Mouse (Mus musculus): ENCODE measurements around the gene Dnhd1. TPM values are rescaled to one million over a fixed set of nuclear protein-coding genes. Genes with fewer than 3 reads are reported as not detected.

Dnhd1 gene
- total and polyA plus RNA-seq, 3 experiments: 0.02 to 2.2 (median 2.1) TPM

DNA sequence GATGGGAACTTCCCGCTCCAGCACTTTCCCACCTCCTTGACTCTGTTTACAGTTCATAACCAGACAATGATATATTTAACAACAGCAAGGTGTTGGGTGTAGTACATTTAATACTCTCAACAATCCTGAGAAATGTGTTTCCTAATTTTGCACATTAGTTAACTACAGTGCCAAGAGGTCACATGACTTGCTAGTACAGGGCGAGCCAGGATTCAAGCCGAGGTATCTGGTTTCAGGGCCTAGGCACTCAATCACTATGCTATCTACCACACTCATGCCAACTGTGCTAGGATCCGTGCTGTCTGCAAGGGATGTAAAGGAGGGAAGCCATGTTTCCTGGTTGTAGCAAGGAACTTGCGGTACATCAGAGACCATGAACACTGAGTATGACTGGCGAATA, 34.1 kb upstream of the Dnhd1 start:
- no peak for TF ChIP-seq POLR2AphosphoS5 (IDR thresholded peaks at IDR 0.05; ENCODE audit: insufficient replicate concordance, low read depth, low read length)
- Histone ChIP-seq H3K9me3 (replicated peaks) (no peaks in the 10 kb centered on the region), H3K4me1 (ENCODE audit: insufficient read depth, low read depth, low read length) (no peaks in the 10 kb centered on the region), H3K27me3 (ENCODE audit: insufficient read depth, low read length) (no peaks in the 10 kb centered on the region), H3K4me3 (ENCODE audit: low read depth, low read length) (no peak overlapping the region), H3K36me3 (replicated peaks) (peaks cover 78% of the 10 kb centered on the region)
- ATAC-seq (ENCODE audit: extremely low read depth, insufficient number of reproducible peaks, low FRiP score, poor library complexity, severe bottlenecking) (no peak), DNase-seq (ENCODE audit: low spot score) (no peak)

DNA sequence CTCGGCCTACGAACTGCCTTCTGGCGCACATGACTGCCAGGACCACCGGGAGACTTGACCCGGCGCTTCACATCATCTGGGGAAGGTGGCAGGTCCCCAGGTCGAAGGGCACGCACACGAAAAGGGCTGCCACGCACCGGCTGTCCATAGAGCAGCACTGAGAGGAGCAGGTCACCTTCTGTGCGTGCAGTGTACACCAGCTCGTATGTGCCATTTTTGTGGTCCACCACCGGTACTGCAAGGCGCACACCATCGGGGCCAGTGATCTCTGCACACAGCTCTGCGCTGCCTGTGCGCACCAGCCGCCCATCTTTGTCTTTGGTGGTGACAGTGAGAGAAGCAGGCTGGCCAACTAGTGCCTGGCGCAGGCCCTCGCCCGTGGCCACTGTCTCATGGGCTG, 32.8 kb upstream of the Dnhd1 start:
- Histone ChIP-seq H3K27me3 (ENCODE audit: insufficient read depth, low read length) (no peaks in the 10 kb centered on the region), H3K36me3 (replicated peaks) (peaks cover 76% of the 10 kb centered on the region), H3K9me3 (replicated peaks) (no peaks in the 10 kb centered on the region), H3K4me3 (ENCODE audit: low read depth, low read length) (no peak overlapping the region), H3K4me1 (ENCODE audit: insufficient read depth, low read depth, low read length) (no peaks in the 10 kb centered on the region)
- TF ChIP-seq TAL1 (conservative IDR thresholded peaks at IDR 0.05; ENCODE audit: low read depth, low read length): no peak
- no peak for TF ChIP-seq POLR2AphosphoS5 (IDR thresholded peaks at IDR 0.05; ENCODE audit: insufficient replicate concordance, low read depth, low read length)
- TF ChIP-seq GATA2 (IDR thresholded peaks at IDR 0.05; ENCODE audit: borderline replicate concordance, low read depth, low read length): no peak
- TF ChIP-seq CTCF (IDR thresholded peaks at IDR 0.05; ENCODE audit: low read depth, low read length): no peak
- TF ChIP-seq GATA1 (IDR thresholded peaks at IDR 0.05; ENCODE audit: borderline replicate concordance, low read length): no peak
- DNase-seq (ENCODE audit: low spot score) (no peak), ATAC-seq (ENCODE audit: extremely low read depth, insufficient number of reproducible peaks, low FRiP score, poor library complexity, severe bottlenecking) (no peak)

DNA sequence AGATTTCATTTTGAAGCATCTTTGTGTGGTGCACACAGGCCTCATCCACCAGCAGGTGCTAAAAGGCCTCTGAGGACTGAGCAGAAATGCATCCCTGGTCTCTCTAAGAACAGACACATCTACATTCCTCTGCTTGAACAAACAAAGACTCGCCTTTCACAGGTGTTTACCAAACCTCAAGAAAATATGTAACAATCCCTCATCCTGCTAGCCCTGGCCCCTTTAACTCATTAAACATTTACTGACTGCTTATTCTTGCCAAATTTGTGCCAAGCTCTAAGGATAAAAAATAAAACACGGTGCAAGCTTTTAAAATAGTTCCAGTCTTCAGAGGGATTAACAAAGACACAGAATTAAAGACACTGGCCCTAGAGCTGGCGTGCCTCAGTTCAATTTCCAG, 30.9 kb upstream of the Dnhd1 start:
- Histone ChIP-seq H3K4me1 (ENCODE audit: insufficient read depth, low read depth, low read length) (no peaks in the 10 kb centered on the region), H3K4me3 (ENCODE audit: low read depth, low read length) (no peak overlapping the region), H3K9me3 (replicated peaks) (no peaks in the 10 kb centered on the region), H3K36me3 (replicated peaks) (peaks cover 75% of the 10 kb centered on the region), H3K27me3 (ENCODE audit: insufficient read depth, low read length) (no peaks in the 10 kb centered on the region)
- no peak for DNase-seq (ENCODE audit: low spot score)
- ATAC-seq (ENCODE audit: extremely low read depth, insufficient number of reproducible peaks, low FRiP score, poor library complexity, severe bottlenecking): no peak
- no peak for TF ChIP-seq TAL1 (conservative IDR thresholded peaks at IDR 0.05; ENCODE audit: low read depth, low read length)

DNA sequence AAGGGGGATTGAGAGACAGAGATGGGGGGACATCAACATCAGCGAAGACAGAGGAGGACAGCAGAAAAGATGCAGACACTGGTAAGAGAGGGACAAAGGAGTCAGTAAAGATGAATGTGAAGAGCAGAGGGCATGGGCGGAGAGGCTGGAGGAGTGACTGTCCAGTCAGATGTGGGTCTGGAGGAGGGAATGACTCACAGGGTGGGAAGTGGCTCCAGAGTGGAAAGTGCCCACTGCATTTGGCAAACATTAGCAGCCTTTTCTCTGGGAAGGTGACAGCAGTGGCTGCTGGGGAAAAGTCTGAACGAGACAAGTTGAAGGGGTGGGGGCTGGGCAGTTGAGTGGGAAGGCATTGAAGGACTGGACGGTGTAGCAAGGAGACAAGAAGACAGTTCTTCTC, 29.6 kb upstream of the Dnhd1 start:
- Histone ChIP-seq H3K4me3 (ENCODE audit: low read depth, low read length) (no peak overlapping the region), H3K36me3 (replicated peaks) (peaks cover 72% of the 10 kb centered on the region), H3K4me1 (ENCODE audit: insufficient read depth, low read depth, low read length) (no peaks in the 10 kb centered on the region), H3K27me3 (ENCODE audit: insufficient read depth, low read length) (no peaks in the 10 kb centered on the region), H3K9me3 (replicated peaks) (no peaks in the 10 kb centered on the region)
- no peak for TF ChIP-seq GATA1 (IDR thresholded peaks at IDR 0.05; ENCODE audit: borderline replicate concordance, low read length)
- TF ChIP-seq CTCF (IDR thresholded peaks at IDR 0.05; ENCODE audit: low read depth, low read length): no peak
- TF ChIP-seq GATA2 (IDR thresholded peaks at IDR 0.05; ENCODE audit: borderline replicate concordance, low read depth, low read length): no peak
- TF ChIP-seq TAL1 (conservative IDR thresholded peaks at IDR 0.05; ENCODE audit: low read depth, low read length): no peak
- TF ChIP-seq POLR2AphosphoS5 (IDR thresholded peaks at IDR 0.05; ENCODE audit: insufficient replicate concordance, low read depth, low read length): no peak
- ATAC-seq (ENCODE audit: extremely low read depth, insufficient number of reproducible peaks, low FRiP score, poor library complexity, severe bottlenecking) (no peak), DNase-seq (ENCODE audit: low spot score) (no peak)

DNA sequence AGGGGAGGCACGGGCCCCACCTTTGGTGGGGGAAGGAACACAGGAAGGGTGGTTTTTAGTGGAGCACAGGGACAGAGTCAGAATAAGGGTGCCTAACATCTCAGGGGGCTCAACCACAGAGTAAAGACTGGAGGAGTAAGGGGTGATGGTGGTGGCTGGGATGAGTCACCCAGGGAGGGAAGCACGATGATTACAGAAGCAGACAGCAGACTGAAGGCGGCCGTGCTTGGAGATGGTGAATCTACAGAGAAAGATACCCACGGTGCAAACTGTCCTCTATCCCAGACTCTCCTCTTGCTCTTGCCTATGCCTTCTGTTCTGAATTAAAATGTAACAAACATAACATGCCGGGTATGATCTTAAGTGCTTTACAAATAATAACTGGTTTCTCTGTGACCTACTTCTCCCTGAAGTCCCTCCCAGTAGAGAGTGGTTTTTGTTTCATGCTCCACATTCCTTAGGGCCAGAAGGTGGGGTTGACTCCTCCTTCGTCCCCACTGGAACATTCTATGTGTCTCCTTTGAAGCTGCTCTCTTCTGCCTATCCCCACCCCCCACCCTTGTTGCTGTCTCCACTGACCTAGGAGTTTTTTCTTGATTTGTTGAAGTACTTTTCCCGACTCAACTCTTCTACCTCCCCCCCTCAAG, 28.9 kb upstream of the Dnhd1 start:
- no peak for ATAC-seq (ENCODE audit: extremely low read depth, insufficient number of reproducible peaks, low FRiP score, poor library complexity, severe bottlenecking)
- no peak for DNase-seq (ENCODE audit: low spot score)
- H3K4me3 ChIP-seq (ENCODE audit: low read depth, low read length): no peak overlapping the region
- peaks cover 68% of the 10 kb centered on the region for H3K36me3 ChIP-seq (replicated peaks)
- no peaks in the 10 kb centered on the region for H3K27me3 ChIP-seq (ENCODE audit: insufficient read depth, low read length)
- TF ChIP-seq CTCF (IDR thresholded peaks at IDR 0.05; ENCODE audit: low read depth, low read length) (no peak), GATA2 (IDR thresholded peaks at IDR 0.05; ENCODE audit: borderline replicate concordance, low read depth, low read length) (no peak), TAL1 (conservative IDR thresholded peaks at IDR 0.05; ENCODE audit: low read depth, low read length) (no peak), POLR2AphosphoS5 (IDR thresholded peaks at IDR 0.05; ENCODE audit: insufficient replicate concordance, low read depth, low read length) (no peak), GATA1 (IDR thresholded peaks at IDR 0.05; ENCODE audit: borderline replicate concordance, low read length) (no peak)
- no peaks in the 10 kb centered on the region for H3K4me1 ChIP-seq (ENCODE audit: insufficient read depth, low read depth, low read length)
- no peaks in the 10 kb centered on the region for H3K9me3 ChIP-seq (replicated peaks)

DNA sequence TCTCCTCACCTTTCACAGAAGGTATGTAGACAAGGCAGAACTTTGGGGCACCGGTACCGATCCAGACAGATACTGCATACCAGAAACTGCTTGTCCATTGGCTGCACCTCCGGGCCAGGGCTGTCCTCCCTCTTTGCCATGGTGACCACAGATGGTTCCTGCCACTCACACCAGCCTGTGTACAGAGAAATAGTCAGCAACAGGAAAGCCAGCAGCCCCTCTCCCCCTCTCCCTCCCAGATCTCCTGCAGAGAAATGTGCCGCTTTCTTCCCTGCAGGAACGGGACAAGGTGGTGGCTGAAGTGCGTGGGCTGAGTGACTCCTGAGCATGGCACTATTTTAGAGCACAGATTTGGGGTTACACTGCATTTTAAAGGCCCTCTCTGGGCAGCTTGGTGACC, 25.2 kb upstream of the Dnhd1 start:
- Histone ChIP-seq H3K9me3 (replicated peaks) (no peaks in the 10 kb centered on the region), H3K36me3 (replicated peaks) (peaks cover 34% of the 10 kb centered on the region), H3K4me1 (ENCODE audit: insufficient read depth, low read depth, low read length) (no peaks in the 10 kb centered on the region), H3K27me3 (ENCODE audit: insufficient read depth, low read length) (peaks cover 11% of the 10 kb centered on the region), H3K4me3 (ENCODE audit: low read depth, low read length) (no peak overlapping the region)
- DNase-seq (ENCODE audit: low spot score) (no peak), ATAC-seq (ENCODE audit: extremely low read depth, insufficient number of reproducible peaks, low FRiP score, poor library complexity, severe bottlenecking) (no peak)
- no peak for TF ChIP-seq CTCF (IDR thresholded peaks at IDR 0.05; ENCODE audit: low read depth, low read length)
- TF ChIP-seq GATA2 (IDR thresholded peaks at IDR 0.05; ENCODE audit: borderline replicate concordance, low read depth, low read length): no peak
- no peak for TF ChIP-seq POLR2AphosphoS5 (IDR thresholded peaks at IDR 0.05; ENCODE audit: insufficient replicate concordance, low read depth, low read length)
- no peak for TF ChIP-seq GATA1 (IDR thresholded peaks at IDR 0.05; ENCODE audit: borderline replicate concordance, low read length)
- TF ChIP-seq TAL1 (conservative IDR thresholded peaks at IDR 0.05; ENCODE audit: low read depth, low read length): no peak

DNA sequence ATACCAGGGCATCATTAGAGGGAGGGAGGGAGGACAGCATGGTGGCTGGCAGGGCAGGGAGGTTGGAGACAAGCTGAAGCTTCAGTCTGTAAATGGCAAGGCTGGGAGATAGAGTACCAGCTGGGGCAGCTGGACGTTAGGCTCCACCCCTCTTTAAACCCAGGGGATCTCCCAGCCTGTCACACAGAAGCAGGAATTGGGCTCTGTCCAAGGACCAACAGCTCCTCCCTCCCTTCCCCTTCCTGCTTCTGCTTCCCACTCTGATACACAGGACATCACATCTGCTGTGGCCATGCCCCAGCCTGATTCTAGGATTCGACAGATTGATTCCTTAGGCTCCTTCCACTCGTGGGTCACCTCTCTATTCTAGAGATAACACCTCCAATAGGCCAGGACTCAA, 22.0 kb upstream of the Dnhd1 start:
- TF ChIP-seq POLR2AphosphoS5 (IDR thresholded peaks at IDR 0.05; ENCODE audit: insufficient replicate concordance, low read depth, low read length) (no peak), GATA2 (IDR thresholded peaks at IDR 0.05; ENCODE audit: borderline replicate concordance, low read depth, low read length) (no peak), CTCF (IDR thresholded peaks at IDR 0.05; ENCODE audit: low read depth, low read length) (no peak), GATA1 (IDR thresholded peaks at IDR 0.05; ENCODE audit: borderline replicate concordance, low read length) (no peak), TAL1 (conservative IDR thresholded peaks at IDR 0.05; ENCODE audit: low read depth, low read length) (no peak)
- H3K27me3 ChIP-seq (ENCODE audit: insufficient read depth, low read length): peaks cover 29% of the 10 kb centered on the region
- H3K36me3 ChIP-seq (replicated peaks): peaks cover 15% of the 10 kb centered on the region
- H3K4me1 ChIP-seq (ENCODE audit: insufficient read depth, low read depth, low read length): peaks cover 13% of the 10 kb centered on the region
- H3K9me3 ChIP-seq (replicated peaks): no peaks in the 10 kb centered on the region
- DNase-seq (ENCODE audit: low spot score) (no peak), ATAC-seq (ENCODE audit: extremely low read depth, insufficient number of reproducible peaks, low FRiP score, poor library complexity, severe bottlenecking) (no peak)
- H3K4me3 ChIP-seq (ENCODE audit: low read depth, low read length): no peak overlapping the region

Measured in G1E (cell line).